Mouse (Mus musculus): ENCODE measurements around the gene Rack1. TPM values are rescaled to one million over a fixed set of nuclear protein-coding genes. Genes with fewer than 3 reads are reported as not detected.
A peak's percentile ranks its signal among the peaks of the same experiment; 100 is the strongest.

Rack1 gene
- total and polyA plus RNA-seq, 3 experiments: 3,744 to 6,330 (median 5,265) TPM

DNA sequence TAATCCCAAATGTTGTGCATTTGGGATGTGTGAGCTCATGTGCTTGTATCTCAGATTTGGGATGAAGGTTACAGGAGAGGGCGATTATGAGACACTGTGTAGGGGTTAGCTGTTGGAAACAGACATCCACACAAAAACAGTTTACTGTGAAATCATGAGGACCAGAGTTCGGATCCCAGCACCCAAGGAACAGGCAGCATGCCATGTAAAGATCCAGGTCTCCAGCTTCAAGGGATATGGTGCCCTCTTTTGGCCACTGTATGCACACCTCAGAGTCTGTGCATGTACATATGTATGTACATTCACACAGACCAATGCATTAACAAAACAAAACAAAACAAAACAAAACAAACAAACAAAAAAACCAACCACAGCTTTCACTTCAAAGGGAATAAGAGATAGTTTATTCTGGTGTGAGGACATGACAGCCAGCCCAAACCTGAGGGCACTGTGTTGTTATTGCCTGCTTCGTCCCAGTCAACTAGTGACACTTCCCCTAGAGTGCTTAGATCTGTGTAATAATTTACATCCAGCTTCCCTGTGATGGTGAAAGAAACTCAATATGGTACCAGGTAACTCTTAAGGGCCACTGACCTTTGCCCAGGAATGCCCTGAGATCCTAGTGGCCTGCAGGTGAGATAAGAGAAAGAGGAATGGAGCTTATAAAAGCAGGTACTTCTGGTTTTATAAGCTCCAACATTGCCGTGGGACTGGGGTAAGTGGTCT is 51.3 kb downstream of the Rack1 start:
- no peak overlapping the region for H3K4me3 ChIP-seq (replicated peaks in 1 of 3; ENCODE audit: low read depth in 2 of 3, low read length in 2 of 3, poor library complexity in 1 of 3)
- in situ Hi-C loops (cut with MboI; ENCODE audit: low pct_ligation_motif_present, low pct_unique_long_range_greater_than_20kb, low sequenced_read_pairs): loop anchor here (5.0 to 25.0 kb wide), 3 partner anchors 34 to 561 kb away; partner anchors contain the start of genes Olfr1389 and Trim41
- peaks cover 2% of the 10 kb centered on the region for H3K27me3 ChIP-seq (replicated peaks)
- no peaks in the 10 kb centered on the region for H3K79me2 ChIP-seq (replicated peaks; ENCODE audit: control insufficient read depth, extremely low read depth, insufficient read depth, poor library complexity, severe bottlenecking)
- peaks cover 12% of the 10 kb centered on the region for H3K9me3 ChIP-seq (replicated peaks; ENCODE audit: low read length)
- H3K9ac ChIP-seq (ENCODE audit: insufficient read depth, low read depth): no peak overlapping the region
- H3K27ac ChIP-seq (ENCODE audit: insufficient read depth, low read depth): no peak overlapping the region
- dilution Hi-C loops (cut with MboI; ENCODE audit: extremely low pct_ligation_motif_present, extremely low pct_unique_long_range_greater_than_20kb, low sequenced_read_pairs): no loop called here
- peaks cover 31 to 36% of the 10 kb centered on the region in 2 experiments for H3K36me3 ChIP-seq (replicated peaks in 1 of 2; ENCODE audit: control insufficient read depth in 1 of 2, insufficient read depth in 1 of 2, low read length in 1 of 2)
- no peak overlapping the region for H3K4me2 ChIP-seq (ENCODE audit: insufficient read depth, low read depth, poor library complexity, severe bottlenecking)
- DNase-seq (ENCODE audit: extremely low read depth): no peak
- H3K4me1 ChIP-seq (ENCODE audit: control insufficient read depth in 1 of 2, insufficient read depth in 2 of 2): peaks cover 0 to 27% of the 10 kb centered on the region in 2 experiments; a peak in 2 of 4 replicates
- TF ChIP-seq RAD21 (IDR thresholded peaks at IDR 0.05; ENCODE audit: low read depth, low read length) (peak; percentile 77), SMC3 (IDR thresholded peaks at IDR 0.05; ENCODE audit: low read depth, low read length) (peak; percentile 59), EP300 (IDR thresholded peaks at IDR 0.05; ENCODE audit: low read length) (no peak), CTCF (conservative IDR thresholded peaks at IDR 0.05 in 1 of 2, IDR thresholded peaks at IDR 0.05 in 1 of 2; ENCODE audit: low read depth in 2 of 2, low read length in 2 of 2) (peak; percentile 21 to 69; a peak in 2 of 4 replicates), POLR2AphosphoS2 (IDR thresholded peaks at IDR 0.05; ENCODE audit: low read depth, low read length) (no peak), ZMIZ1 (IDR thresholded peaks at IDR 0.05; ENCODE audit: low read depth, low read length) (0 out of 2 replicates have a peak, but pooled peaks have one; percentile 33)

DNA sequence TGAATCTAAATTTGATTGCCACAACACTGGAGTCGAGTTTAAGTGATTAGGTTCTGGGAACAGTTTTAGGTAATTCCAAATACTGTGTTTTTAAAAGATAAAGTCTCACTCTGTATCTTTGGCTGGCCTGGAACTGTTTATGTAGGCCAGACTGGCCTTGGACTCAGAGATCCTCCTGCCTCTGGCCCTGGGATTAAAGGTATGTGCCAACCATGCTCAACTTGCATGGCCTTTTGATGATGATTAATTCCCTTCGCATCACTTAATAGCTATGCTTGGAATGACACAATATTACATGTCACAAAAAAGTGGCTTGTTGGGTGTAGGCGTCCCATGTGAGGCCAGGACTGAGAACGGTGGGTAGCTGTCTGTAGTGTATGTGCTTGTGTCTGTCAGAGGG is 52.1 kb downstream of the Rack1 start:
- Histone ChIP-seq H3K4me2 (ENCODE audit: insufficient read depth, low read depth, poor library complexity, severe bottlenecking) (peak overlapping the region; percentile 59; the same call in 1 of the 2 replicates), H3K27me3 (replicated peaks) (peaks cover 2% of the 10 kb centered on the region), H3K9ac (ENCODE audit: insufficient read depth, low read depth) (no peak overlapping the region), H3K9me3 (replicated peaks; ENCODE audit: low read length) (peaks cover 12% of the 10 kb centered on the region), H3K79me2 (replicated peaks; ENCODE audit: control insufficient read depth, extremely low read depth, insufficient read depth, poor library complexity, severe bottlenecking) (no peaks in the 10 kb centered on the region), H3K4me3 (replicated peaks in 1 of 3; ENCODE audit: low read depth in 2 of 3, low read length in 2 of 3, poor library complexity in 1 of 3) (no peak overlapping the region), H3K4me1 (ENCODE audit: control insufficient read depth in 1 of 2, insufficient read depth in 2 of 2) (peaks cover 0 to 22% of the 10 kb centered on the region in 2 experiments; a peak in 2 of 4 replicates), H3K27ac (ENCODE audit: insufficient read depth, low read depth) (no peak overlapping the region), H3K36me3 (replicated peaks in 1 of 2; ENCODE audit: control insufficient read depth in 1 of 2, insufficient read depth in 1 of 2, low read length in 1 of 2) (peaks cover 27 to 34% of the 10 kb centered on the region in 2 experiments)
- dilution Hi-C loops (cut with MboI; ENCODE audit: extremely low pct_ligation_motif_present, extremely low pct_unique_long_range_greater_than_20kb, low sequenced_read_pairs): no loop called here
- TF ChIP-seq TBP (conservative IDR thresholded peaks at IDR 0.05; ENCODE audit: low read depth, low read length) (no peak), POLR2AphosphoS2 (IDR thresholded peaks at IDR 0.05; ENCODE audit: low read depth, low read length) (peak; percentile 27; the same call in 1 of the 2 replicates), NRF1 (IDR thresholded peaks at IDR 0.05; ENCODE audit: low read depth, low read length) (no peak)
- DNase-seq (ENCODE audit: extremely low read depth): no peak
- in situ Hi-C loops (cut with MboI; ENCODE audit: low pct_ligation_motif_present, low pct_unique_long_range_greater_than_20kb, low sequenced_read_pairs): loop anchor here (5.0 to 25.0 kb wide), 3 partner anchors 35 to 560 kb away; partner anchors contain the start of genes Olfr1389 and Trim41

DNA sequence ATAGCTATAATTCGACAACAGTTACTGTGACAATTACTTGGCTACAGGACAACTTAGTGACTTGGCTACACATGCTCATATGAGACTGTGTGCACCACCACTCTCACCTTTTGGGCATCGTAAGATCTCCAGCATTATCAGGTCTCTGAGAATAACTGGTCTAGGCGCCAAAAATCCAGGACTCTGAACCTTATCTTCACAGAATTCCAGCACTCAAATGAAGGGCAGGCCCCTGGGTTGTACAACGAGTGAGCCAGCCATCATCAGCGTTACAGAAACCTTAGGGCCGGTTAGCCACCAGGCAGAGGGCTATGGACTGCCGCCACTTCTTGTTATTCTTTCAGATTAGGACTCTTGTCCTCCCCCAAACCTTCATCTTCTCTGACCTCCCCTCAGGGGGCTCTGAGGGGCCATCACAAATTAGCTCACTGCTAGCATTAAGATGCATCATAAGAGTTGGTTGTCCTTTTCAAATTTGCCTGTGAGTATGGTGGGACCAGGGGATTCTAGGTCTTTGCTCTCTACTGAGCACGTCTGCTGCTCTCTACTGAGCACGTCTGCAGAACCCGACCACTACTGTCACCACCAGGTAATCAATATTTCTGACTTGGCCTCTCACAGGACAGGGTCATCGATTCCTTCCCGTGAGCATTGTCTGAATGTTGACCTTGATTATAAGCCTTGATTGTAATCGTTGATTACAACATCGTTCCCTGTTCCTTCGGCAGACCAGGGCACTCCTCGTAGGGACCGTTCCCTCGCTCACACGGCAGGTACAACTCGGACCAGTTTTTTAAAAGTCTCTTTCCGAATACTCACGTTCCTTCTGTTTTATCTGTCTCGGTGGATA is 52.7 kb downstream of the Rack1 start:
- Histone ChIP-seq H3K4me2 (ENCODE audit: insufficient read depth, low read depth, poor library complexity, severe bottlenecking) (peak overlapping the region; percentile 59), H3K27me3 (replicated peaks) (peaks cover 2% of the 10 kb centered on the region), H3K9me3 (replicated peaks; ENCODE audit: low read length) (peaks cover 12% of the 10 kb centered on the region), H3K4me3 (replicated peaks in 1 of 3; ENCODE audit: low read depth in 2 of 3, low read length in 2 of 3, poor library complexity in 1 of 3) (peak overlapping the region; percentile 58 to 88 (median 64)), H3K4me1 (ENCODE audit: control insufficient read depth in 1 of 2, insufficient read depth in 2 of 2) (peaks cover 0 to 19% of the 10 kb centered on the region in 2 experiments; a peak in 2 of 4 replicates), H3K9ac (ENCODE audit: insufficient read depth, low read depth) (peak overlapping the region; percentile 55), H3K27ac (ENCODE audit: insufficient read depth, low read depth) (peak overlapping the region; percentile 14; the same call in 1 of the 2 replicates), H3K36me3 (replicated peaks in 1 of 2; ENCODE audit: control insufficient read depth in 1 of 2, insufficient read depth in 1 of 2, low read length in 1 of 2) (peaks cover 23 to 28% of the 10 kb centered on the region in 2 experiments), H3K79me2 (replicated peaks; ENCODE audit: control insufficient read depth, extremely low read depth, insufficient read depth, poor library complexity, severe bottlenecking) (no peaks in the 10 kb centered on the region)
- in situ Hi-C loops (cut with MboI; ENCODE audit: low pct_ligation_motif_present, low pct_unique_long_range_greater_than_20kb, low sequenced_read_pairs): loop anchor here (5.0 to 25.0 kb wide), 3 partner anchors 36 to 559 kb away; partner anchors contain the start of genes Olfr1389 and Trim41
- DNase-seq (ENCODE audit: extremely low read depth): no peak
- dilution Hi-C loops (cut with MboI; ENCODE audit: extremely low pct_ligation_motif_present, extremely low pct_unique_long_range_greater_than_20kb, low sequenced_read_pairs): no loop called here
- 0 out of 2 replicates have a peak, but pooled peaks have one; percentile 39 for TF ChIP-seq SIN3A (IDR thresholded peaks at IDR 0.05; ENCODE audit: low read length)
- TF ChIP-seq E2F4 (IDR thresholded peaks at IDR 0.05; ENCODE audit: insufficient replicate concordance, low read depth, low read length): peak; percentile 49; the same call in 1 of the 2 replicates
- TF ChIP-seq MEF2A (IDR thresholded peaks at IDR 0.05; ENCODE audit: borderline replicate concordance, low read depth, low read length): no peak
- TF ChIP-seq MAZ (IDR thresholded peaks at IDR 0.05; ENCODE audit: low read depth, low read length): peak; percentile 29; the same call in 1 of the 2 replicates
- TF ChIP-seq MAX (IDR thresholded peaks at IDR 0.05; ENCODE audit: low read length): 0 out of 2 replicates have a peak, but pooled peaks have one; percentile 21
- TF ChIP-seq MXI1 (IDR thresholded peaks at IDR 0.05; ENCODE audit: low read depth, low read length): no peak; the same call in 1 of the 2 replicates
- TF ChIP-seq IRF4 (IDR thresholded peaks at IDR 0.05; ENCODE audit: low read depth, low read length): peak; percentile 31; the same call in 1 of the 2 replicates
- 0 out of 2 replicates have a peak, but pooled peaks have one; percentile 51 for TF ChIP-seq RCOR1 (conservative IDR thresholded peaks at IDR 0.05; ENCODE audit: low read depth, low read length)
- TF ChIP-seq ZC3H11A (IDR thresholded peaks at IDR 0.05; ENCODE audit: low read depth, low read length): no peak
- no peak for TF ChIP-seq ETS1 (conservative IDR thresholded peaks at IDR 0.05; ENCODE audit: low read depth, low read length)
- TF ChIP-seq JUND (conservative IDR thresholded peaks at IDR 0.05; ENCODE audit: low read depth, low read length): 0 out of 2 replicates have a peak, but pooled peaks have one; percentile 6
- no peak for TF ChIP-seq ZKSCAN1 (IDR thresholded peaks at IDR 0.05; ENCODE audit: borderline replicate concordance, low read depth, low read length)
